Mouse (Mus musculus): ENCODE measurements at regions not wholly inside any gene's neighbourhood (a gene's known extent, or its start where the extent isn't known, plus 50 kb on each side); places are given as distances from the start of the nearest gene placed in this dataset.

- no peak for DNase-seq
Observed at GRCm38 (mm10) chr12:94755754-94756153, 936.3 kb upstream of the Flrt2 start.

DNA sequence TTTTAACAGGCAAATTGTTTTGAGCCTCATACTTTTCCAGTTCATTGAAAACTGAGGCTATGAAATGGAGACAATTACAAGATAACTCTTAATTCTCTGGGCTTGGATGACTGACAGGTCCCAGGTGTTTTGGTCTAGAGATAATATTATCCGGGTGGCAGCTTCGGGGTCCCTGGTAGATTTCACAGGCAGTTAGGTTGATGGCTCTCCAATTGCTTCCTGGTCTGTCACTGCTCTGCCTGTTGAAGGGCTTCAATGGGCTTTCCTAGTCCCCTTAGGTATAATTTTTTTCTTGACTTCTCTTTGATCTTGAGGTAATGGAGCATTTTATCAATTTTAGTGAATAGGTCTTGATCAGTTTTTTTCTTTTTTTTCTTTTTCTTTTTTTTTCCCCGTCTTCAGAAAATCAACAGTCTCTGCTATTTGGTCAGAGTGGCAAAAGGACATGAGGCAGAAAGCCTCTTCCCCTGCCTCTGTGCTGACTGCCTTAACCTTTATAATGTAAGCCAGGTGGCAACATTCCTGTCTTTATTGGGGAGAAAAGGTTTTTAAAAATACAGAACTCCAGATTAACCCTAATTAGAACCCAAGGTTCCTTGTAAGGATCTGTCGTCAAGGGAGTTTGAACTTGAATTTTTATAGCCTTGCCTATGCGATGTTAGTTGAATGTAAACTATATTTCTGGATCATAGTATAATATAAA, 896.0 kb upstream of the Flrt2 start:
- no peak for DNase-seq

DNA sequence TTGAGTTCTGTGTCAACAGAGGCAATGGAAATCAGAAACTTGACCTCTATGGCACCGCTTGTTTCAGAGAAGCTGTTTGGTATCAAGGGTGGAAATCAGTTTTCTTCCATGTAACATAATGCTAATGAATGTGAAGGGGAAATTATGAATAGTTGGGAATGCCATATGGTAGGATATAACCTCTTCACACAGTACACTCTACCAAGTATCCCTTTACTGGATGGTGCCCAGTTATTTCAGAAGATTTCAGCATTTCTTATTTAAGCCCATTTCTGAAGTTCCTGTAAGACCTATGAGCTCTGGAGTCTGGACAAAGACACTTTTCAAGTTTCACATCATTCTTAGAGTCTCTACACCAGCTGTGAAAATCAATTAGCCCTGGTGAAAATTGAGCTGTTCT, 887.3 kb upstream of the Flrt2 start:
- DNase-seq = no peak

- no peak for DNase-seq
Observed at GRCm38 (mm10) chr12:94831400-94831799, 860.6 kb upstream of the Flrt2 start.

DNA sequence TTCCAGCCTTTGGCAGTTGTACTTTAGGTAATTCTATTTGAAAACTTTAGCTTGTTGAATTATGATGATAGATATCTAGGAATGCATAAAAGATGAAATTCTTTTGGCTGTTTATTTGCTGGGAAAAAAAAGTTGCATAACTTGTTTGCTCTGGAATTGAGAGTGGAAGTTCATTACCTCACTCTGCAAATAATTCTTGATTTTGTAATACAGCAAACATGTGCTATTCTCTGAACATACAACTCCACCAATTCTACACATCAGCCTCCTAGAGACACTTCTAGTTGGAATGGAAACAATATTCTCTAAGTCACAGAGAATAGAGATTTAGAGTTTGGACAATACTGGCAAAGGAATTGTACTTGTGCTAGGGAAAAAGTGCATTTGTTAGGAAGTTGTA, 829.3 kb upstream of the Flrt2 start:
- DNase-seq = no peak

- DNase-seq = no peak
Observed at GRCm38 (mm10) chr12:94910816-94911215, 781.2 kb upstream of the Flrt2 start.

DNA sequence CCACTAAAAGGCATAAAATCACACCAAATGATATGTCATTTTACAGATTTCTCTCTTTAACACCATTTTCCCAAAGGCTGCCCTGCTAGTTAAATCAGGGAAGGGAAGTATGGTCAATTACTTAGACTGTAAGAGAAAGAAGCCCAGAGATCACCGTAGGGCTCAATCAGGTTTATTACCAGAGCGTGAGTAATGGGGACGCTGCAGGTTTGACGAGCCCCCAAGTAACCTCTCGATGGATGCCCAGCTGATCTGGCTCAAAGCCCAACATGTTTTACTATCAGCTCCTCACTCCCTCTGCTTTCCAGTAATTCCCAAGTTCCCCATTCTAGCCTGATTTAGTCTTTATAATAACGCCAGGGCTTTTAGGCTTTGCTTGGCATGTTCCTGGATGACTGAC, 749.0 kb upstream of the Flrt2 start:
- no peak for DNase-seq

Small RNAs in the stretch of these regions (microRNA-seq; reads per million reads assigned to microRNA genes)
- 0 reads per million in 2 experiments for gene Mir8099-2
